Mouse (Mus musculus): ENCODE results near the gene Col4a1. TPM values are rescaled to one million over a fixed set of nuclear protein-coding genes. Genes with fewer than 3 reads are reported as not detected.

Gene Col4a1
- polyA plus RNA-seq, 1 experiment: 136 TPM

GRCm38 (mm10) chr8:11241488-11241887 lies 71.1 kb downstream of the Col4a1 start:
- Histone ChIP-seq H3K4me3 (ENCODE audit: low read depth, low read length) (no peak overlapping the region), H3K36me3 (ENCODE audit: control insufficient read depth, insufficient read depth, low read length) (no peaks in the 10 kb centered on the region; the same call in 1 of the 2 replicates), H3K27me3 (ENCODE audit: control insufficient read depth, insufficient read depth, low read length) (no peaks in the 10 kb centered on the region), H3K4me1 (ENCODE audit: control insufficient read depth, insufficient read depth, insufficient read length, low read length) (no peaks in the 10 kb centered on the region), H3K27ac (ENCODE audit: insufficient read depth, low read depth, low read length) (no peak overlapping the region)
- 46% methylated on average over 2 of the region's 2 CpGs for WGBS
- TF ChIP-seq POLR2A (IDR thresholded peaks at IDR 0.05; ENCODE audit: low read depth, low read length) (no peak), CTCF (IDR thresholded peaks at IDR 0.05; ENCODE audit: extremely low read depth, insufficient read length, insufficient replicate concordance, low read depth, low read length) (no peak)

DNA sequence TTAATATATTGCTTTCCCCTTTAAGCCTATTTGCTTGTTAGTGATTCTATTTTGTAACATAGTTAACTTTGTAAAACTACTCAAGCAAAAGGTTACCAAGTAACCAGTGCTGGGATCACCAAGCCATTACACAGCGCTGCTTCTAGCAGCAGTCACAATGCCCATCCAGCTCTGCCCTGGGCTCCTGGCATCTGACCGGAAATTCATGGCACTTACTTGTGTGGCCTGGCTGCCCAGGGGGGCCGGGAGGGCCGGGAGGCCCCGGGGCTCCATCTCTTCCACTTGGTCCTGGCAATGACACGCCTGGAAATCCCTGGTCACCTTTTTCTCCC lies 77.8 kb downstream of the Col4a1 start:
- TF ChIP-seq POLR2A (IDR thresholded peaks at IDR 0.05; ENCODE audit: low read depth, low read length) (no peak), CTCF (IDR thresholded peaks at IDR 0.05; ENCODE audit: extremely low read depth, insufficient read length, insufficient replicate concordance, low read depth, low read length) (no peak)
- Histone ChIP-seq H3K4me1 (ENCODE audit: control insufficient read depth, insufficient read depth, insufficient read length, low read length) (no peaks in the 10 kb centered on the region), H3K27me3 (ENCODE audit: control insufficient read depth, insufficient read depth, low read length) (no peaks in the 10 kb centered on the region), H3K4me3 (ENCODE audit: low read depth, low read length) (no peak overlapping the region), H3K27ac (ENCODE audit: insufficient read depth, low read depth, low read length) (no peak overlapping the region), H3K36me3 (ENCODE audit: control insufficient read depth, insufficient read depth, low read length) (no peaks in the 10 kb centered on the region)
- WGBS: 67% methylated on average over 6 of the region's 6 CpGs

GRCm38 (mm10) chr8:11234151-11234878 lies 78.3 kb downstream of the Col4a1 start:
- WGBS: 33% methylated on average over 10 of the region's 10 CpGs
- Histone ChIP-seq H3K27ac (ENCODE audit: insufficient read depth, low read depth, low read length) (no peak overlapping the region), H3K4me3 (ENCODE audit: low read depth, low read length) (no peak overlapping the region), H3K36me3 (ENCODE audit: control insufficient read depth, insufficient read depth, low read length) (no peaks in the 10 kb centered on the region), H3K27me3 (ENCODE audit: control insufficient read depth, insufficient read depth, low read length) (no peaks in the 10 kb centered on the region), H3K4me1 (ENCODE audit: control insufficient read depth, insufficient read depth, insufficient read length, low read length) (no peaks in the 10 kb centered on the region)
- TF ChIP-seq CTCF (IDR thresholded peaks at IDR 0.05; ENCODE audit: extremely low read depth, insufficient read length, insufficient replicate concordance, low read depth, low read length) (no peak), POLR2A (IDR thresholded peaks at IDR 0.05; ENCODE audit: low read depth, low read length) (no peak)

GRCm38 (mm10) chr8:11233009-11233408 lies 79.6 kb downstream of the Col4a1 start:
- Histone ChIP-seq H3K4me1 (ENCODE audit: control insufficient read depth, insufficient read depth, insufficient read length, low read length) (no peaks in the 10 kb centered on the region), H3K27ac (ENCODE audit: insufficient read depth, low read depth, low read length) (no peak overlapping the region), H3K27me3 (ENCODE audit: control insufficient read depth, insufficient read depth, low read length) (no peaks in the 10 kb centered on the region), H3K4me3 (ENCODE audit: low read depth, low read length) (no peak overlapping the region), H3K36me3 (ENCODE audit: control insufficient read depth, insufficient read depth, low read length) (no peaks in the 10 kb centered on the region)
- 59% methylated on average over 4 of the region's 4 CpGs for WGBS
- TF ChIP-seq POLR2A (IDR thresholded peaks at IDR 0.05; ENCODE audit: low read depth, low read length): no peak

- Histone ChIP-seq H3K36me3 (ENCODE audit: control insufficient read depth, insufficient read depth, low read length) (no peaks in the 10 kb centered on the region), H3K27ac (ENCODE audit: insufficient read depth, low read depth, low read length) (no peak overlapping the region), H3K4me3 (ENCODE audit: low read depth, low read length) (no peak overlapping the region), H3K4me1 (ENCODE audit: control insufficient read depth, insufficient read depth, insufficient read length, low read length) (no peaks in the 10 kb centered on the region), H3K27me3 (ENCODE audit: control insufficient read depth, insufficient read depth, low read length) (no peaks in the 10 kb centered on the region)
- 77% methylated on average over 4 of the region's 4 CpGs for WGBS
- TF ChIP-seq POLR2A (IDR thresholded peaks at IDR 0.05; ENCODE audit: low read depth, low read length) (no peak), CTCF (IDR thresholded peaks at IDR 0.05; ENCODE audit: extremely low read depth, insufficient read length, insufficient replicate concordance, low read depth, low read length) (no peak)
Observed at GRCm38 (mm10) chr8:11230277-11230676, 82.3 kb downstream of the Col4a1 start.

DNA sequence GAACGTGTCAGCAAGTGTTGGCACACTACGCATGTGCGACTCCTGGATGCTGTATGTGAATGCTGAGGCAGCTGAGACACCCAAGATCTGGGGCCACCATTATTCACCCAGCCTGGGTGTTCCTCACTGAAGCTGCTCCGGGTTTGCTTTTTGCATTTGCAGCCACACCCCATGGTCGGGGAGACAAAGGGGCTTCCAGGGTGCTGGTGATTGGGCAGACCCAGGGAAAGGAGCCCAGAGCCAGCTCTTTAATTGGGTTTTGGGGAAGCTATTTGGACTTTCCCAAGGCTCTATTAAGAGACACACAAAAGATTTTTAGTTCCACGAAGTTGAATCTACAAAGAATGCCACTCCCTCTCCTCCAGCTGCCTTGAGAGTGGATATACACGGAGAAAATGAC lies 85.2 kb downstream of the Col4a1 start:
- TF ChIP-seq POLR2A (IDR thresholded peaks at IDR 0.05; ENCODE audit: low read depth, low read length): no peak
- Histone ChIP-seq H3K36me3 (ENCODE audit: control insufficient read depth, insufficient read depth, low read length) (no peaks in the 10 kb centered on the region), H3K4me1 (ENCODE audit: control insufficient read depth, insufficient read depth, insufficient read length, low read length) (no peaks in the 10 kb centered on the region; the same call in 1 of the 2 replicates), H3K4me3 (ENCODE audit: low read depth, low read length) (no peak overlapping the region), H3K27me3 (ENCODE audit: control insufficient read depth, insufficient read depth, low read length) (no peaks in the 10 kb centered on the region), H3K27ac (ENCODE audit: insufficient read depth, low read depth, low read length) (no peak overlapping the region)
- 62% methylated on average over 7 of the region's 7 CpGs for WGBS

DNA sequence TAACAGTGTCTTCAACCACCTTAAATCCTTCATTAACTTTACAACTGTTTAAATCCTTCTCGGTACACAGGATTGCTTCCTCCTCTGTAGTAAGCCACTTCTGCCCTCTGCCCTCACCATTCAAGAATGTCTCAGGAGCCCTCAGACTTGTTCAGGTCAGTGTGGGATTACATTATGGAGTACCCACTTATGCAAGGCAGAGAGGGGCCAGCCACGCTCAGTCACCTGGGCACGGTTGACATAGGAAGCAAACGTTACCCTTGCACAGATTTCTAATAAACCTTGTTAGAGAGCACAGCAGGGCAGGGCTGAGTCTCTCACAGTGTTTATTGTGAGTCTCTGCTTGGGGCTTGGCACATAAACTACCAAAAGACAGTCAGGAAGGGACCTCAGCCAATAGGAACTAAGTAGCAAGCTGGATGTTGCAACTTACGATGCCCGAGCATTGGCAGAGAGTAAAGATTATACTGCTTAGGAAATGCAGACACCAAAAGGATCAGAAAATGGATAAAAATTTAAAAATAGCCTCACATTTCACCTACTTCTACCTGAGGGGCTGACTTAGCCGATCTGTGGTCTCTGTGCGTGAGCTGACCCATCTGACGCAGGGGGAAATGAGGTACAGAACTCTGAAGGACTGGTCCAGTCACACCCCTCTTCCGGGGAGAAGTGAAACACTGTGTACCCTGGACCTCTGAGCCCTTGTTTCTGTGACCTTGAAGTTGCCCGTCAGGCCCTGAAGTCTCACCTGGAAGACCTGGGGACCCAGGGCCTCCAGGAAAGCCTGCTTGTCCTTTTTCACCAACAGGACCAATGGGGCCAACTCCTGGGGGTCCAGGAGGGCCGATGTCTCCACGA lies 86.8 kb downstream of the Col4a1 start:
- H3K36me3 ChIP-seq (ENCODE audit: control insufficient read depth, insufficient read depth, low read length): no peaks in the 10 kb centered on the region
- H3K4me3 ChIP-seq (ENCODE audit: low read depth, low read length): no peak overlapping the region
- no peaks in the 10 kb centered on the region for H3K27me3 ChIP-seq (ENCODE audit: control insufficient read depth, insufficient read depth, low read length)
- H3K4me1 ChIP-seq (ENCODE audit: control insufficient read depth, insufficient read depth, insufficient read length, low read length): no peaks in the 10 kb centered on the region; the same call in 1 of the 2 replicates
- H3K27ac ChIP-seq (ENCODE audit: insufficient read depth, low read depth, low read length): no peak overlapping the region
- TF ChIP-seq CTCF (IDR thresholded peaks at IDR 0.05; ENCODE audit: extremely low read depth, insufficient read length, insufficient replicate concordance, low read depth, low read length) (no peak), POLR2A (IDR thresholded peaks at IDR 0.05; ENCODE audit: low read depth, low read length) (no peak)
- 68% methylated on average over 13 of the region's 13 CpGs for WGBS

Measured in small intestine, adult 2 months (tissue).